Mouse (Mus musculus): ENCODE data around the gene Cap2. TPM values are rescaled to one million over a fixed set of nuclear protein-coding genes. Genes with fewer than 3 reads are reported as not detected.

Cap2 gene
- polyA plus RNA-seq (2021; fragmentation: Nextera tagmentation), result 178 and 180 TPM in 2 replicates
- long read RNA-seq, experiment 1, transcript Cap2-201 (13 exons, 3,713 nt), result major isoform, 698 of 792 reads
- long read RNA-seq, experiment 1, partial matches to known transcripts, result 59 of 792 reads
- long read RNA-seq, experiment 1, other reads (novel, unspliced or antisense), result 34 of 792 reads
- long read RNA-seq, experiment 2, transcript Cap2-201 (13 exons, 3,713 nt), result major isoform, 167 of 261 reads
- long read RNA-seq, experiment 2, partial matches to known transcripts, result 78 of 261 reads
- long read RNA-seq, experiment 2, other reads (novel, unspliced or antisense), result 16 of 261 reads

DNA sequence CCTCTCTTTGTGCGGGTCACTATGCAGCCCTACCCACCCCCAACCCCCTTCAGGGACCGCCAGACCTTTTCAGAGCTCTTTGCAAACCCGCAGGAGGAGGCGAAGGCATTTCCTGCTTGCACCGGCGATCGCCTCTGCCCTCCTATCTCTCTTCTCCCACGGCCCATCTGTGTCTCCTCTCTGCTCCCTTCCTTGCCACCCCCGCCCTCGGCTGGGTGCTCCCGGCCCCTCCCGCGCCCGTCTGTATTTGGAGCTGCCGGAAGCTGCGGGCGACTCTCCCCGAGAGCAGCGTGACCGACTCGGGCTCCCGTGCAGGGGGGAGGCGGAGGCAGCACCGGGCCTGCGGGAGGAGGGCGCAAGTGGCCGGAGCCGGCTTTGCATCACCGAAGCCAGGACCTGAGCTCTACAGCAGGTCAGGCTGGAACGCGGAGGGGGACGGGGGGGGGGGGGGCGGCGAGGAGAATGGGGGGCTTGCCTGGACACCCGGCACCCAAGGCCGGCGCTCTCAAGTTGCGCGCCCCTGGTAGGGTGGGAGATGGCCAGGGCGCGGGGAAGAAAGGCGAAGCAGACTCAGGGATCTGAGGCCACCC is at the start of gene Cap2:
Gene Cap2, plus strand, starts transcription at position 49 of the 590 bp plus-strand sequence.

DNA sequence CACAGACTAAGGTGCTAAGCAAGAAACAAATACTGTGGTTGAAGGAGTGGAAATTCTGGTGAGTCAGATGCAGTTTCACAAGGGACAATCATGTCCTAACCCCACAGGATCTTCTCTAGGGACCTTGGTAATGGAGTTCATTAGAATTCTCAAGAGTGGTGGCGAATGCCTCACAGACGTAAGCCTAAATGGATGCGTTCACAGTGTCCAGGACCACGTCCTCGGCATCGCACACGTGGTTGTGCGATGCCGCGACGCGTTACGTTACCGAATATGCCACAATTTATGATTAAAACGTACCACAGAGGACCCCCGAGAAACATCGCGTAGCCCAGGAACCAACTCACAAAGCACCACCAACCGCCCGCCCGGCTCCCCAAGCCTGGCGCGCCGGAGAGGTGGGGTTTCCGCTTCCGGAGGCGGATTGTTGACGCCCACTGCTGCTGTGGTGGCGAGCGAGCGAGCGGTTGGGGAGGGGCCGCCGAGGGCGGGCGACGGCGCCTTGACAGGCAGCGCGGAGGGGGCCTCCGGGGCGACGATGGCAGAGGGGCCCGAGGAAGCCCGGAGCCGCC is 167.5 kb downstream of the Cap2 start, which contains the start of gene Fam8a1:
Gene Fam8a1, plus strand, starts transcription at position 475 of the 572 bp plus-strand sequence.

Other genes with a start within 250 kb of the Cap2 start
- 0.15 TPM in 2 replicates for gene Stmnd1, start 228.1 kb upstream of the Cap2 start, polyA plus RNA-seq (2021; fragmentation: Nextera tagmentation)
- gene Rbm24, start 83.4 kb upstream of the Cap2 start, polyA plus RNA-seq (2021; fragmentation: Nextera tagmentation), result 6.3 and 8.4 TPM in 2 replicates
- 5.6 and 6.8 TPM in 2 replicates for gene Fam8a1, start 167.7 kb downstream of the Cap2 start, polyA plus RNA-seq (2021; fragmentation: Nextera tagmentation)
- 3.8 and 6.4 TPM in 2 replicates for gene Nup153, start 226.1 kb downstream of the Cap2 start, polyA plus RNA-seq (2021; fragmentation: Nextera tagmentation)

Measured in left cerebral cortex, adult 6 months (tissue).